Mouse (Mus musculus) layer of hippocampus, postnatal 10 days (tissue): ENCODE data around the gene Mcidas. TPM values are rescaled to one million over a fixed set of nuclear protein-coding genes. Genes with fewer than 3 reads are reported as not detected.
"Not testable (repeated sequence)": the region's sequence is repeated elsewhere in the genome, so short reads cannot be mapped to it uniquely, and the experiment has no call there.

Experiments used
- DNase-seq, 2 experiments: peaks; one replicate each; pipeline ENCODE4 v3.0.0; 2021; ENCODE audit warnings: low spot score in 2 of 2
- total RNA-seq, 2 experiments: library from RNA; stranded (reverse); gene quantifications; 2 replicates each; pipeline ENCODE4 v1.2.3; 2021

Mcidas gene
- total RNA-seq, 2 experiments from 2014 or later = 0.36 to 0.48 TPM

DNA sequence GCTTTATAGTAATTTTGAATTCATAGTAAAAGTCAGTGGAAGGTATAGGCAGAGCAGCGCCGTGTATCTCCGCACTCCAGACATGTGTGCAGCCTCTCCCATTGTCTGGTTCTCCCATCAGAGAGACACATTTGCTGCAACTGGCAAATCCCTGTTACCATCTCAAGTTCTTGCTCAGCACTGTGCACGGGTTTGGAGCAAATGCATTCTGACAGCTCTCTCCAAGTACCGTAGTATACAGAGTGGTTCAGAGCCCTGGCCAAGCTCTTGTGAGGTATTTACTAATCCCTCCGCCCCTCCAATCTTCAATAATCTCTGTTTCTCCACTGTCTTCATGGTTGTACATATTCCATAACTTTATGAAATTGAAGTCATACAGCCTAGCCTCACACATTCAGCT lies 19.0 kb downstream of the Mcidas start:
- DNase-seq = no peak

GRCm38 (mm10) chr13:113013174-113013953 lies 19.7 kb downstream of the Mcidas start:
- not testable (repeated sequence) for DNase-seq

- DNase-seq = no peak
Measured at GRCm38 (mm10) chr13:113021521-113021920, 27.9 kb downstream of the Mcidas start.

DNA sequence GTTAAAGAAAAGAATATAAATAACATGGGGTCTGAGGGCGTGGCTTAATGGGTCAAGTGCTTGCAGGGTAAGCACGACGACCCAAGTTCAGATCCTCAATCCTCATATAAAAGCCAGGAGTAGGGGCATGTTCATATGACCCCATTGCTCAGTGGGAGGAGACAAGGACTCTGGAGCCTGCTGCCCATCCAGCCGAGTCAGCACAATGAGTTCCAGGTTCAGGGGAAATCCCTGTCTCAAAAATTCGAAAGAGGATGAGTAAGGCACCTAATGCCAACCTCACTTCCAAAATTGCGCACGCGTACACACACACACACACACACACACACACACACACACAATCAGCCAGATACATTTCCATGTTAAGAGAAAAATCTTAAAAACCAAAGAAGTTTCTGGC lies 28.8 kb downstream of the Mcidas start:
- DNase-seq = no peak

GRCm38 (mm10) chr13:113023274-113024143 lies 29.9 kb downstream of the Mcidas start:
- DNase-seq = no peak

- no peak for DNase-seq
Measured at GRCm38 (mm10) chr13:113031351-113031750, 37.7 kb downstream of the Mcidas start.

GRCm38 (mm10) chr13:113031792-113032571 lies 38.3 kb downstream of the Mcidas start:
- peak; percentile 34 to 53 for DNase-seq

DNA sequence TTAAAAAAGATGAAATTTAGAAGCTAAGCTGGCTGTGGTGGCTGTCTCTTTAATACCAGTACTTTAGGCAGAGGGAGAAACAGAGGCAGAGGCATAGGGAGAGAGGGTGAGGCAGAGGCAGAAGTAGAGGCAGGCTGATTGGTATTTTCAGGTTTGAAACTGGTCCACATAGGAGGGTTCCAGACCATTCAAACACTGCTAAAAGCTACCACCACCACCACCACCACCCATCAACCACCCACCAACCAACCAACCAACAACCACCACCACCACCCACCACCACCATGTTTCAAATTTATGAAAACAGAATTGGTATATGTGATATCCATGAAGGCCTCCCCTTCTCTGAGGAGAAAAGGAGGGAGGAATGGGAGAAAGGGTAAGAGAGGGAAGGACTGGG lies 39.2 kb downstream of the Mcidas start:
- DNase-seq = no peak

DNA sequence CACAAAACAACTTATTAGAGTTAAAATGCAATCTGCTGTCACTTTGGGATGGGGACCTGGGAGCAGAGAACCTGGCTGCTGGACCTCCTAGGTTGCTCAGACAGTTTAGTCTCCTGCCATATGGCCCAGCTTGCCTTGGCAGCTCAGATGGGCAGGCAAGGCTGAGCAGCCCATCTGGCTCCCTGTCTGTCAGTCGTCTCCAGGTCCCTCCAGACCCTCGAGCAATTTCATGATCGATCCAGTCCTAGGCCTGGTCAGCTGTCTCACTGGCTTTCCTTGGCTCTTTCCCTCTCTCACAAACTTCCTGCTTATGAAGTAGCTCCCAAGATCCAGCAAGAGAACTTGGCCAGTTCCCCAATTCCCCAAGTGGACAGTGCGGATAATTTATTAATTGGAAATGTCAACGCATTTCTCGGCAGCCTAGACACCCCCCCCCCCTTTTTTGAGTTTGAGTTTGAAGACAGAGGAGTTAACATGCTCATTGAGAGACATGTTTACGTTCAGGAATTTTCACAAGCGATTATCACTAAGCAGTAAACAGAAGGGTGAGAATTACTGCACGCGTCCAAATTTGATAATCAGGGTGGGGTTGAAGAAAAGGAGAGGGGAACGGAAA lies 40.7 kb downstream of the Mcidas start:
- peak in 1 of 2 experiments; percentile 12 for DNase-seq

DNA sequence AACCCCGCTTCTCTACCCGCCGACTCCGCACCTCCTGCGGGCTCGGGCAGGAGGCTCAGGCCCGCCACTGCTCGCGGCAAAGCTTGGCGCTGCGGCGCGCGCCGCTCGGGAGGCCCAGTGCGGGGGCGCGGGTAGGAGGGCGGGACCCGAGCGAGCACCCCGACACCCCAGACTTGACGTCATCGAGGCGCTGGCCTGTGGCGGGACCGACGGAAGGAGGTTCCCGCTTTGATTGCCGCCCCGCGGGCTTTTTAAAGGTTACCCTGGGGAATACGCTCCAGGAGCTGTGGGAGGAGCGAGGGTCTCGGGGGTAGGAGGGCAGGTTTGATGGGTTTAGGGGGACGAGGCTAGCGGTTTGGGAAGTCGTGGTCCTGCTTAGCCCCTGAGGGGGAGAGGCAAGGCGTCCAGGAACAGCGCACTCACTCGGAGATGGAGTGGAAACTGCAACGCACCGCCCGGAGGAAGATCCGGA lies 41.3 kb downstream of the Mcidas start, which contains the start of gene Cdc20b:
Cdc20b (plus strand) TSS at position 162 of the 472 bp plus-strand sequence.
- DNase-seq = peak; percentile 25 to 50

DNA sequence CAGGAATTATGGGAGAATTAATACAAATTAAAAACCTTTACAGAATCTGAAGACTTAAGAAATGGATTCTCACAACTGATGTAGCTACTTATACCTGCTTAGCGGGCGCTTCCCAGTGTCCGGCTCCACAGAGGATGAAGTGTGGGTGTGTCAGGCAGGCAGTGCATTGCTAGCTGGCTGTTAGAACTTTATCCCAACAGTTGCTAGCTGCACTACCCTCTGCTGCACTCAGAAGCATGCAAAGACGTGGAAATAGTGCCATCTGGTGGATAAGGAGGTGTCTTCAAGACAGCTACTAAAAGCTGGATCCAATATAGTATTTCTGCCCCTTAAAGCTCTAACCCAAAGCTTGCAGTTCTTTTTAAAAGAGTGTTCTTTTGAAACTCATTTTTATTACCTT lies 42.2 kb downstream of the Mcidas start:
- DNase-seq = peak; percentile 67 to 75

- no peak for DNase-seq
Measured at GRCm38 (mm10) chr13:113044876-113045275, 51.2 kb downstream of the Mcidas start.

DNA sequence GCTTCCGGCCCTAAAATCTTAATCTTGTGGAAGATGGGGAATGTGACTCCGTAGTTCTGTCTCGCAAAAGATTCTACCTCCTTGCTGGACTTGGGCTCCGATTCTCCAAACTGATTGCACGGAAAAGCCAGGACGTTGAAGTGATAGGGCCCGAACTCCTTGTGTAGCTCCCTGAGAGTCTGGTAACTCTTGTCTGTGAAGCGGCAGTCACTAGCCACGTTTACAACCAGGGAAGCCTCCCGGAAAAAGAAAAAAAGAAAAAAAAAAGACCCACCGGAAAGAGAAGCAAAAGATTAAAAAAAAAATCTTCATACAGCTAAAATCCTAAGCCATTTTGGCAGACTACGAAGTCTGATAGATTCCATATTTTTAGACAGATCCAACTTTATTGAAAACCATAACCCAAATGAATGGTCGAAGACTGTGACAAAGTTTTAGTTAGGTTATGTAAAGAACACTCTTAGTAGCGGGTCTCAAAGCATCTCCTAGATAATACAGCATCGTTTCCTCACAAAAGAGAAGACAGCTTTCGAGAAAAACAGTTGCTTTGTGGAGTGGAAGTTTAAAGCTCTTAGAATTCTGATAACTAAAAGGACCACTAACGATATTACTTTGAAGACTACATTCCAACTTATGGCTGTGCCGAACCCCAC lies 51.9 kb downstream of the Mcidas start:
- no peak for DNase-seq

- DNase-seq = peak; percentile 33 to 47
Measured at GRCm38 (mm10) chr13:113046211-113046883, 52.7 kb downstream of the Mcidas start, which contains the start of gene Gpx8. TSS of gene Gpx8 (minus strand) at chr13:113046410.

- DNase-seq = no peak
Measured at GRCm38 (mm10) chr13:113047018-113047417, 53.4 kb downstream of the Mcidas start.

DNA sequence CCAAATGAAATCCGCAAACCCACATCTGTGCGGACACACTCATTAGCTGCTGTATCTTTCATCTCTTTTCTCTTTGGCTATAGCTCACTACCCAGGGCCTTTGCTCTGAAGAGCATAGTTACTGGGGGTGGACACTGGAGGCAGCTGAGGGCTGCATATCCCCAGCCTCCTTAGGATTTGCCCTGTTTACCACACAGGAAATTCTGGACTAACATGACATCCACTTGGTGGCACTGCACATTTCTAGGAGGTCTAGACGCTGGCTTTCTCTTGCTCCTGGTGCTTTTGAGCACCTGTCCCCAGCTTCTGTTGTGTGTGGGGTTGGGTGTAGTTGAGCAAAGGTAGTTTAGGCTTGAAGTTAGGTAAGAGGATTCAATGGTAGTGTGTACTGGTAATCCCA lies 54.0 kb downstream of the Mcidas start:
- no peak for DNase-seq
